Mouse (Mus musculus): ENCODE measurements around the gene Bcar3. TPM values are rescaled to one million over a fixed set of nuclear protein-coding genes. Genes with fewer than 3 reads are reported as not detected.
A peak's percentile ranks its signal among the peaks of the same experiment; 100 is the strongest.

The Bcar3 gene
- polyA plus RNA-seq, 1 experiment from 2014 or later = 16.9 TPM

- Histone ChIP-seq H3K4me2 (ENCODE audit: low read depth, low read length) (no peak overlapping the region), H3K27ac (ENCODE audit: low read length) (no peak overlapping the region), H3K4me3 (ENCODE audit: low read length) (no peak overlapping the region), H3K36me3 (ENCODE audit: control insufficient read depth, insufficient read depth, low read length) (no peaks in the 10 kb centered on the region), H3K9me3 (ENCODE audit: control insufficient read depth, low read length) (no peaks in the 10 kb centered on the region), H3K4me1 (replicated peaks; ENCODE audit: control insufficient read depth, insufficient read depth, low read length) (peaks cover 9% of the 10 kb centered on the region), H3K27me3 (ENCODE audit: control insufficient read depth, insufficient read depth, low read depth, low read length) (no peaks in the 10 kb centered on the region), H3K9ac (ENCODE audit: low read length) (no peak overlapping the region)
- 72% methylated on average over 7 of the region's 7 CpGs for WGBS
- ATAC-seq (ENCODE audit: low read depth) = no peak
These were observed 3.2 kb upstream of the Bcar3 start for GRCm38 (mm10) chr3:122290696-122291095.

GRCm38 (mm10) chr3:122291828-122292227 lies 2.1 kb upstream of the Bcar3 start:
- Histone ChIP-seq H3K27me3 (ENCODE audit: control insufficient read depth, insufficient read depth, low read depth, low read length) (no peaks in the 10 kb centered on the region), H3K9me3 (ENCODE audit: control insufficient read depth, low read length) (no peaks in the 10 kb centered on the region), H3K4me1 (replicated peaks; ENCODE audit: control insufficient read depth, insufficient read depth, low read length) (peaks cover 9% of the 10 kb centered on the region), H3K4me3 (ENCODE audit: low read length) (peak overlapping the region; percentile 85; the same call in 1 of the 2 replicates), H3K36me3 (ENCODE audit: control insufficient read depth, insufficient read depth, low read length) (no peaks in the 10 kb centered on the region), H3K4me2 (ENCODE audit: low read depth, low read length) (peak overlapping the region; percentile 59), H3K9ac (ENCODE audit: low read length) (0 out of 2 replicates have a peak overlapping the region, but pooled peaks have one; percentile 65), H3K27ac (ENCODE audit: low read length) (peak overlapping the region; percentile 72)
- ATAC-seq (ENCODE audit: low read depth) = peak; percentile 16; the same call in 1 of the 2 replicates
- 28% methylated on average over 12 of the region's 12 CpGs for WGBS

GRCm38 (mm10) chr3:122292300-122293222 lies 1.4 kb upstream of the Bcar3 start:
- peak overlapping the region; percentile 85 for H3K4me3 ChIP-seq (ENCODE audit: low read length)
- H3K4me1 ChIP-seq (replicated peaks; ENCODE audit: control insufficient read depth, insufficient read depth, low read length) = peaks cover 9% of the 10 kb centered on the region
- no peaks in the 10 kb centered on the region for H3K27me3 ChIP-seq (ENCODE audit: control insufficient read depth, insufficient read depth, low read depth, low read length)
- 4% methylated on average over 54 of the region's 54 CpGs for WGBS
- H3K9me3 ChIP-seq (ENCODE audit: control insufficient read depth, low read length) = no peaks in the 10 kb centered on the region
- peak overlapping the region; percentile 88 for H3K9ac ChIP-seq (ENCODE audit: low read length)
- peak; percentile 88 for ATAC-seq (ENCODE audit: low read depth)
- H3K4me2 ChIP-seq (ENCODE audit: low read depth, low read length) = peak overlapping the region; percentile 59
- no peaks in the 10 kb centered on the region for H3K36me3 ChIP-seq (ENCODE audit: control insufficient read depth, insufficient read depth, low read length)
- H3K27ac ChIP-seq (ENCODE audit: low read length) = peak overlapping the region; percentile 93

GRCm38 (mm10) chr3:122293223-122293953 lies 548 bp upstream of the Bcar3 start:
- H3K36me3 ChIP-seq (ENCODE audit: control insufficient read depth, insufficient read depth, low read length) = no peaks in the 10 kb centered on the region
- peak overlapping the region; percentile 59 for H3K4me2 ChIP-seq (ENCODE audit: low read depth, low read length)
- H3K4me1 ChIP-seq (replicated peaks; ENCODE audit: control insufficient read depth, insufficient read depth, low read length) = peaks cover 9% of the 10 kb centered on the region
- peak overlapping the region; percentile 88 for H3K9ac ChIP-seq (ENCODE audit: low read length)
- WGBS = under 1% methylated on average over 79 of the region's 105 CpGs
- peak overlapping the region; percentile 85 for H3K4me3 ChIP-seq (ENCODE audit: low read length)
- peak; percentile 92 for ATAC-seq (ENCODE audit: low read depth)
- H3K27ac ChIP-seq (ENCODE audit: low read length) = peak overlapping the region; percentile 93
- no peaks in the 10 kb centered on the region for H3K27me3 ChIP-seq (ENCODE audit: control insufficient read depth, insufficient read depth, low read depth, low read length)
- no peaks in the 10 kb centered on the region for H3K9me3 ChIP-seq (ENCODE audit: control insufficient read depth, low read length)

- no peaks in the 10 kb centered on the region for H3K9me3 ChIP-seq (ENCODE audit: control insufficient read depth, low read length)
- WGBS = 14% methylated on average over 5 of the region's 5 CpGs
- no peaks in the 10 kb centered on the region for H3K36me3 ChIP-seq (ENCODE audit: control insufficient read depth, insufficient read depth, low read length)
- no peak overlapping the region for H3K27ac ChIP-seq (ENCODE audit: low read length)
- no peak for ATAC-seq (ENCODE audit: low read depth)
- H3K9ac ChIP-seq (ENCODE audit: low read length) = no peak overlapping the region
- H3K27me3 ChIP-seq (ENCODE audit: control insufficient read depth, insufficient read depth, low read depth, low read length) = no peaks in the 10 kb centered on the region
- H3K4me3 ChIP-seq (ENCODE audit: low read length) = no peak overlapping the region
- H3K4me1 ChIP-seq (replicated peaks; ENCODE audit: control insufficient read depth, insufficient read depth, low read length) = peaks cover 9% of the 10 kb centered on the region
- H3K4me2 ChIP-seq (ENCODE audit: low read depth, low read length) = no peak overlapping the region
These were observed 1.6 kb downstream of the Bcar3 start for GRCm38 (mm10) chr3:122295511-122295910.

- Histone ChIP-seq H3K4me1 (replicated peaks; ENCODE audit: control insufficient read depth, insufficient read depth, low read length) (peaks cover 9% of the 10 kb centered on the region), H3K27ac (ENCODE audit: low read length) (no peak overlapping the region), H3K9ac (ENCODE audit: low read length) (no peak overlapping the region), H3K9me3 (ENCODE audit: control insufficient read depth, low read length) (no peaks in the 10 kb centered on the region), H3K4me3 (ENCODE audit: low read length) (no peak overlapping the region), H3K36me3 (ENCODE audit: control insufficient read depth, insufficient read depth, low read length) (no peaks in the 10 kb centered on the region), H3K27me3 (ENCODE audit: control insufficient read depth, insufficient read depth, low read depth, low read length) (no peaks in the 10 kb centered on the region), H3K4me2 (ENCODE audit: low read depth, low read length) (no peak overlapping the region)
- WGBS = 54% methylated on average over 5 of the region's 5 CpGs
- ATAC-seq (ENCODE audit: low read depth) = no peak
These were observed 3.0 kb downstream of the Bcar3 start for GRCm38 (mm10) chr3:122296979-122297378.

GRCm38 (mm10) chr3:122300983-122301919 lies 7.3 kb downstream of the Bcar3 start:
- Histone ChIP-seq H3K36me3 (ENCODE audit: control insufficient read depth, insufficient read depth, low read length) (no peaks in the 10 kb centered on the region), H3K4me2 (ENCODE audit: low read depth, low read length) (no peak overlapping the region), H3K27me3 (ENCODE audit: control insufficient read depth, insufficient read depth, low read depth, low read length) (no peaks in the 10 kb centered on the region), H3K9me3 (ENCODE audit: control insufficient read depth, low read length) (no peaks in the 10 kb centered on the region), H3K27ac (ENCODE audit: low read length) (no peak overlapping the region), H3K4me1 (replicated peaks; ENCODE audit: control insufficient read depth, insufficient read depth, low read length) (no peaks in the 10 kb centered on the region), H3K4me3 (ENCODE audit: low read length) (no peak overlapping the region), H3K9ac (ENCODE audit: low read length) (no peak overlapping the region)
- ATAC-seq (ENCODE audit: low read depth) = no peak; the same call in 1 of the 2 replicates
- 58% methylated on average over 9 of the region's 9 CpGs for whole genome bisulfite sequencing

- no peak overlapping the region for H3K4me2 ChIP-seq (ENCODE audit: low read depth, low read length)
- H3K4me3 ChIP-seq (ENCODE audit: low read length) = no peak overlapping the region
- 78% methylated on average over 4 of the region's 4 CpGs for WGBS
- no peaks in the 10 kb centered on the region for H3K27me3 ChIP-seq (ENCODE audit: control insufficient read depth, insufficient read depth, low read depth, low read length)
- H3K9me3 ChIP-seq (ENCODE audit: control insufficient read depth, low read length) = no peaks in the 10 kb centered on the region
- no peaks in the 10 kb centered on the region for H3K4me1 ChIP-seq (replicated peaks; ENCODE audit: control insufficient read depth, insufficient read depth, low read length)
- H3K36me3 ChIP-seq (ENCODE audit: control insufficient read depth, insufficient read depth, low read length) = no peaks in the 10 kb centered on the region
- H3K9ac ChIP-seq (ENCODE audit: low read length) = no peak overlapping the region
- ATAC-seq (ENCODE audit: low read depth) = no peak
- H3K27ac ChIP-seq (ENCODE audit: low read length) = no peak overlapping the region
These were observed 10.6 kb downstream of the Bcar3 start for GRCm38 (mm10) chr3:122304560-122304959.
